Mouse (Mus musculus): ENCODE measurements around the gene Zfp865. TPM values are rescaled to one million over a fixed set of nuclear protein-coding genes. Genes with fewer than 3 reads are reported as not detected.
"Not testable (repeated sequence)": the region's sequence is repeated elsewhere in the genome, so short reads cannot be mapped to it uniquely, and the experiment has no call there.

The Zfp865 gene
- polyA plus RNA-seq, 1 experiment from 2014 or later: 5.1 TPM

DNA sequence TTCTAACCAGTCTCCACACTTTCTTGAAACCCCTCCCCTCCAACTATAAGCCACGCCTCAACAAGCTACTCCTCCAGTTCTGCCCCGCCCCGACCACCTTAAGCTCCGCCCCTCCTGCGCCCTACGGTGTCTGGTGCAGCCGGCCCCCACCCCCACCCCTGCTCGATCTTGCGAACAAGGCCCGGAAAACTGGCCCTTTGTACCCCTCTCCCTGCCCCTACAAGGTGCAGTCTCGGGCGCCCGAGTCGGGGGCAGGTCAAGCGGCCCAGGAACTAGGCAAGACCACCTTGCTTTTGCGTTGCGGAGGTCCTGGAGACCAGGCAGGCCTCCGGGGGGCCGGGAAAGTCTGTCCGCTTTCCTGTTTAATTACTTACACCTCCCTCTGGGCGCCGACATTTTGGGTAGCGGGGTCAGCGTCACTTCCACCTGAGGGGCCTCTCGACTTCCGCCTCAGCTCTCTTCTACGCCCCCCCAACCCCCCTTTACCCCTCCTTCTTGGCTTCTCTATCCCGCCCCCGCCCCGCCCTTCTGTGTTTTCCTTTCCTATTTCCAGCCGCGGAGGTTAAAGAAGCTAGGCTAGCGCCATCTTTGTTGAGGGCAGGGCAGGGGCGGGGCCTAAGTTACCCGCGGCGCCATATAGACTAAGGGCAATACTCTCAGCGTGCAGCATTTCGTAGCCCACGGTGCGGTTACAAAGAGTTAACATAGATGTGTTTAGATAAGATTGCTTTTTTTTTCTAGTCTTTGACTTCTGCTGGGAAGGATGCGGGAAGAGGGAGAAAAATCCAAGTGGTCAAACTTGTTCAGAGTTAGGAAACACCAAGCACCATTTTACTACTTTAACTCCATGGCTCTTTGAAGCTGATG is 5.7 kb upstream of the Zfp865 start, which contains the start of the genes Zfp524 and Fiz1:
Gene Zfp524 (plus strand): TSS at position 165 of the 867 bp plus-strand sequence.
Gene Fiz1 (minus strand): TSS at position 447 of the 867 bp plus-strand sequence.
- WGBS: under 1% methylated on average over 42 of the region's 42 CpGs
- Histone ChIP-seq H3K4me1 (ENCODE audit: control insufficient read depth, insufficient read depth, low read length) (no peaks in the 10 kb centered on the region), H3K27me3 (ENCODE audit: control insufficient read depth, insufficient read depth, low read length) (no peaks in the 10 kb centered on the region), H3K4me3 (ENCODE audit: low read depth, low read length) (peak within 1 kb of the TSS; percentile 65), H3K4me2 (peak within 1 kb of the TSS; percentile 54), H3K27ac (ENCODE audit: low read depth, low read length) (peak within 1 kb of the TSS; percentile 96), H3K36me3 (ENCODE audit: control insufficient read depth, insufficient read depth, low read length) (peaks cover 21% of the 10 kb centered on the region), H3K9ac (ENCODE audit: low read length) (peak within 1 kb of the TSS; percentile 89), H3K9me3 (ENCODE audit: control insufficient read depth, low read length) (no peaks in the 10 kb centered on the region)
- DNase-seq (ENCODE audit: low spot score, missing footprints) (peak; percentile 100), ATAC-seq (ENCODE audit: low FRiP score) (peak; percentile 81)

DNA sequence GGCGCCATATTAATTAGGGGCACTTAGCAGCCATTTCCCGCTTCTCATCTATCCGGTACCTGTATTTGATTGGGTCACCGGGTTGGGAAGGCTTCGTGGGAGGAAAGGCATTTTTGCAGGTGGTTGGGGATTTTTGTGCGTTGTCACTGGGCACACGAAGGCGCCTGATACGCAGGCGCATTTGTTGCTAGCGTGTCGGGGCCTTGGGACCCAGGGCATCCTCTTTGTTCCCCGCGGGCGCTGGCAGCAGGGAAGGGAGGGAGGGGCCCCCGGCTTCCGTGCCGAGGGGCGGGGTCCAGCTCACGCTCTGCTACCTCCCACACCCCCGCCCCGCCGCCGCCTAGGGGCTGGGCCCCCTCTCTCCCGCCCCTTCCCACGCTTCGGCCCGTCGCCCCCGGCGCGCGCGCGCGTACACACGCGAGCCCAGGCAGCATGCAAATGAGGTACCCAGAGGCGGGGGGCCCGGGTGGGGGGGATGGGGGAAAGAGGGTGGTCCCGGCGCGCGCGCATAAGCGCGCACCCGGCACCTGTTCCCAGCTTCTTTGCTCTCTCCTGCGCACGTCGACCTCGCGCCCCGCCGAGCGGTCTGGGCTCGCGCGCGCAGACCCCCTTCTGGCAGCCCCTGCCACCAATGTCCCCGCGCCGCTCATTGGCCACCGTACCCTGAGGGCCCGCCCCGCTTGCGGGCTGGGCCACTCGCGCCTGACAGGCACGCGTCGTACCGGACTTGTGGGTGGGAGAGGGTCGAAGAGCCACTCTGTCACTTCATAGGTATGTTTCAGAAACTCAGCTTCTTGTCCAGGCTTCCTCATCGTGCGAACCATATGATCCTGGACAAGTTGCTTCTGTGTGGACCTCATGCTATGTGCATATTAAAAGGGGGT is 4.8 kb upstream of the Zfp865 start, which contains the start of gene Gm44973:
Gene Gm44973 (plus strand): TSS at position 379 of the 884 bp plus-strand sequence.
- peak within 1 kb of the TSS; percentile 54 for H3K4me2 ChIP-seq
- H3K9me3 ChIP-seq (ENCODE audit: control insufficient read depth, low read length): no peaks in the 10 kb centered on the region
- peak; percentile 84 for ATAC-seq (ENCODE audit: low FRiP score)

DNA sequence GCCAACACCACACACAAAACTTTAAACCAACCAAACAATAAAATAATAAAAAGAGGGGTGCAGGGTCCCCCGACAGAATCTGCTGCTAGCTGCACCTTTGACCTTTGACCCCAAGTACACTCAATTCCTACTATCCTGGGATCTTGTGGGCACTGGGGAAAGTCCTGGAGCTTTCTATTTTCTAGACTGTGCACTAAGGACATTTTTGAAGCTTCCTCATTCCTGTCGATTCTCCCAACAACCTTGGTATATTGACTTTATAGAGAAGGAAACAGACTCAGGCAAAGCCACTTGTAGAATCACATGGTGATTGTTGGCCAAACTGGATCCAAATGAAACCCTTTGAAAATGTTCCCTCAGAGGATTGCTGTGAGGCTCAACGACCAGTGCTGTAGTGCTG is 4.1 kb upstream of the Zfp865 start:
- Histone ChIP-seq H3K4me1 (ENCODE audit: control insufficient read depth, insufficient read depth, low read length) (peaks cover 1% of the 10 kb centered on the region; the same call in 1 of the 2 replicates), H3K9ac (ENCODE audit: low read length) (peak overlapping the region; percentile 83; the same call in 1 of the 2 replicates), H3K4me3 (ENCODE audit: low read depth, low read length) (peak overlapping the region; percentile 65), H3K4me2 (peak overlapping the region; percentile 54), H3K27ac (ENCODE audit: low read depth, low read length) (peak overlapping the region; percentile 95), H3K27me3 (ENCODE audit: control insufficient read depth, insufficient read depth, low read length) (no peaks in the 10 kb centered on the region), H3K9me3 (ENCODE audit: control insufficient read depth, low read length) (no peaks in the 10 kb centered on the region), H3K36me3 (ENCODE audit: control insufficient read depth, insufficient read depth, low read length) (peaks cover 13% of the 10 kb centered on the region)
- ATAC-seq (ENCODE audit: low FRiP score) (no peak), DNase-seq (ENCODE audit: low spot score, missing footprints) (no peak)
- WGBS: 62% methylated on average over 3 of the region's 3 CpGs

More for the DNA sequence above, 4.8 kb upstream of the Zfp865 start, which contains the start of gene Gm44973:
- no peaks in the 10 kb centered on the region for H3K4me1 ChIP-seq (ENCODE audit: control insufficient read depth, insufficient read depth, low read length)
- peak; percentile 99 for DNase-seq (ENCODE audit: low spot score, missing footprints)
- WGBS: under 1% methylated on average over 50 of the region's 76 CpGs
- H3K36me3 ChIP-seq (ENCODE audit: control insufficient read depth, insufficient read depth, low read length): peaks cover 19% of the 10 kb centered on the region
- H3K9ac ChIP-seq (ENCODE audit: low read length): peak within 1 kb of the TSS; percentile 89
- H3K4me3 ChIP-seq (ENCODE audit: low read depth, low read length): peak within 1 kb of the TSS; percentile 65
- no peaks in the 10 kb centered on the region for H3K27me3 ChIP-seq (ENCODE audit: control insufficient read depth, insufficient read depth, low read length)
- peak within 1 kb of the TSS; percentile 96 for H3K27ac ChIP-seq (ENCODE audit: low read depth, low read length)

DNA sequence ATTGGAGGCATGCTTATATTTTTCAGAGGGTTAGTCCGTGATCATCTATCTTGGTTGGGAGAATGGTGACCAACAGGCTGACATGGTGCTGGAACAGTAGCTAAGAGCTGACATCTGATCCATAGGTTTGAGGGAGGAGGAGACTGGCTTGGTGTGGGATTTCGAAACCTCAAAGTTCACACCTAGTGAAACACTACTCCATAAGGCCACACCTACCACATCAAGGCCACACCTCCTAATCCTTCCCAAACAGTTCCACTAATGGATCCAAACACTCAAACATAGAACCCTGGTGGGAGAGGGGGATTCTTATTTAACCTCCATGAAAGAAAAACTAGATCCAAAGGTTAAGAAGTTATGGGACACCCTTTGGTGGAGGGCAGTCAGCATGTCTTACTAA is 3.3 kb upstream of the Zfp865 start:
- Histone ChIP-seq H3K27ac (ENCODE audit: low read depth, low read length) (no peak overlapping the region), H3K4me3 (ENCODE audit: low read depth, low read length) (no peak overlapping the region)
- ATAC-seq (ENCODE audit: low FRiP score): no peak

DNA sequence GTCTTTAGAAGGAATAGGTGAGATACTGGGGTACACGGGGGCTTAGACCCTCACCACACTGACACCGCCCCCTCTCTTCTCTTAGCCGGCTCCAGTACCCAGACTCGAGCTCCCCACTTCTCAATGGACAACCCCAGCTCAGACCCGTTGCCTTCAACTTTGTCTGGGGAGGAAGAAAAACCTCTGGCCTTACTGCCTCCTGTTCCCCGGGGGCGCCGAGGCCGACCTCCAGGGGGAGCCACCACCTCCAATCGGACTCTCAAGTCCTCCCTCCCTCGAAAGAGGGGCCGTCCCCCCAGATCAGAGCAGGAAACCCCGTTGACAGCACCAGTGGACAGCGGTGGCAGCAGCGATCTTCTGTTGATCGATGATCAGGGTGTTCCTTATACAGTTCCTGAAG is 2.8 kb upstream of the Zfp865 start:
- WGBS: 90% methylated on average over 16 of the region's 16 CpGs
- ATAC-seq (ENCODE audit: low FRiP score): no peak
- Histone ChIP-seq H3K36me3 (ENCODE audit: control insufficient read depth, insufficient read depth, low read length) (peaks cover 4% of the 10 kb centered on the region; the same call in 1 of the 2 replicates), H3K4me2 (no peak overlapping the region), H3K27me3 (ENCODE audit: control insufficient read depth, insufficient read depth, low read length) (no peaks in the 10 kb centered on the region), H3K4me3 (ENCODE audit: low read depth, low read length) (no peak overlapping the region), H3K4me1 (ENCODE audit: control insufficient read depth, insufficient read depth, low read length) (peaks cover 8% of the 10 kb centered on the region; the same call in 1 of the 2 replicates), H3K9me3 (ENCODE audit: control insufficient read depth, low read length) (no peaks in the 10 kb centered on the region), H3K27ac (ENCODE audit: low read depth, low read length) (no peak overlapping the region), H3K9ac (ENCODE audit: low read length) (no peak overlapping the region)
- no peak for DNase-seq (ENCODE audit: low spot score, missing footprints)

More for the DNA sequence above, 3.3 kb upstream of the Zfp865 start:
- H3K9ac ChIP-seq (ENCODE audit: low read length): no peak overlapping the region
- peaks cover 5% of the 10 kb centered on the region; the same call in 1 of the 2 replicates for H3K36me3 ChIP-seq (ENCODE audit: control insufficient read depth, insufficient read depth, low read length)
- peaks cover 8% of the 10 kb centered on the region; the same call in 1 of the 2 replicates for H3K4me1 ChIP-seq (ENCODE audit: control insufficient read depth, insufficient read depth, low read length)
- no peak for DNase-seq (ENCODE audit: low spot score, missing footprints)
- no peak overlapping the region for H3K4me2 ChIP-seq
- 97% methylated on average over 2 of the region's 2 CpGs for WGBS
- H3K9me3 ChIP-seq (ENCODE audit: control insufficient read depth, low read length): no peaks in the 10 kb centered on the region
- no peaks in the 10 kb centered on the region for H3K27me3 ChIP-seq (ENCODE audit: control insufficient read depth, insufficient read depth, low read length)

DNA sequence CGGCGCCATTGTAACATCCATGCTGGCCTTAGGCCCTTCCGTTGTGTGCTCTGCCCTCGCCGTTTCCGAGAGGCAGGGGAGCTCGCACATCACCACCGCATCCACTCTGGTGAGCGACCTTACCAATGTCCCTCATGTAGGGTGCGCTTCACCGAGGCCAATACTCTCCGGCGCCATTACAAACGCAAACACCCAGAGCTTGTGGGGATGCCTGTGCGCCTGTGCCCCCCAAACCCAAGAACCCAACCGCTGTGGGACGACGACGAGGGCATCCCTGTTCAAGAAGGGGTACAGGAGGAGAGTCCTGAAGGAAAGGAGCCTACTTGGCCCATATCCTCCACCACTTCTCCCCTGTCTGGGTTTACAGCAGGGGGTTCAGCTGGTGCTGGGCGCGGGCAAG is 2.2 kb upstream of the Zfp865 start:
- Histone ChIP-seq H3K27me3 (ENCODE audit: control insufficient read depth, insufficient read depth, low read length) (no peaks in the 10 kb centered on the region), H3K9ac (ENCODE audit: low read length) (no peak overlapping the region), H3K4me2 (no peak overlapping the region), H3K4me1 (ENCODE audit: control insufficient read depth, insufficient read depth, low read length) (peaks cover 8% of the 10 kb centered on the region; the same call in 1 of the 2 replicates), H3K36me3 (ENCODE audit: control insufficient read depth, insufficient read depth, low read length) (no peaks in the 10 kb centered on the region; the same call in 1 of the 2 replicates), H3K4me3 (ENCODE audit: low read depth, low read length) (no peak overlapping the region), H3K27ac (ENCODE audit: low read depth, low read length) (no peak overlapping the region), H3K9me3 (ENCODE audit: control insufficient read depth, low read length) (no peaks in the 10 kb centered on the region)
- DNase-seq (ENCODE audit: low spot score, missing footprints): no peak
- 95% methylated on average over 21 of the region's 21 CpGs for WGBS
- ATAC-seq (ENCODE audit: low FRiP score): no peak

DNA sequence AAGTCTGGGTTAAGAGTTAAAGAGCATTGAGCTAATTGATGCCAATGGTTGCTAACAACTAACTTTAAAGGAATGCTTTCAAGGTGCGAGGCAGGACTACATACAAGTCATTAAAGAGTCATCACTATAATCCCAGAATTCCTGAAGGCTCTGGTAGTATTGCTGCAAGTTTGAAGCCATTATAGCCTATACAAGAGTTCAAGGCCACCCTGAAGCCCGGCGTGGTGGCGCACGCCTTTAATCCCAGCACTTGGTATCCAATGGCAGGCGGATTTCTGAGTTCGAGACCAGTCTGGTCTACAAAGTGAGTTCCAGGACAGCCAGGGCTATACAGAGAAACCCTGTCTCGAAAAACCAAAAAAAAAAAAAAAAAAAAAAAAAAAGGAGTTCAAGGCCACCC is 600 bp upstream of the Zfp865 start:
- Histone ChIP-seq H3K4me2 (peak overlapping the region; percentile 83), H3K27ac (ENCODE audit: low read depth, low read length) (peak overlapping the region; percentile 60; the same call in 1 of the 2 replicates), H3K4me3 (ENCODE audit: low read depth, low read length) (peak overlapping the region; percentile 87), H3K9ac (ENCODE audit: low read length) (peak overlapping the region; percentile 98; the same call in 1 of the 2 replicates)
- ATAC-seq (ENCODE audit: low FRiP score); H3K27me3 ChIP-seq (ENCODE audit: control insufficient read depth, insufficient read depth, low read length); H3K9me3 ChIP-seq (ENCODE audit: control insufficient read depth, low read length); H3K4me1 ChIP-seq (ENCODE audit: control insufficient read depth, insufficient read depth, low read length); H3K36me3 ChIP-seq (ENCODE audit: control insufficient read depth, insufficient read depth, low read length): not testable (repeated sequence)
- DNase-seq (ENCODE audit: low spot score, missing footprints): peak; percentile 79
- WGBS: 37% methylated on average over 8 of the region's 8 CpGs

DNA sequence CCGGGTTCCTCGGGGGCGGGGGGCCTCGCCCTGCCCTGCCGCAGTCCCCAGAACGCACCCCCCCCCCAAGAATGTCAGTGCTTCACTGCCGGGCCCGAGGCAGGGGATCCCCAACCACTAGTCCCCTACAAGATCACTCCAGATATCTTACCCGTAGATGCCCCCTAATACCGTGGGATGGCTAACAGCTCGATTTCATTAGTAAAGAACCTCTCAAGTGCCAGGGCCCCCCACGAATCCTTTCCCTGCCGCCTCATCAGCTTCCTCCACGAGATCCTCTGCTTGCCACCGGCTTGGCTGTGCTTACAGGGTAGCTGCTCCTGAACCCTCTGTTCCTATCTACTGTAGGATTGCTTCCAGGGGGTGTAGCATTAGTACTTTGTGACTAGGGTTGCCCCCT is 509 bp downstream of the Zfp865 start:
- peak overlapping the region; percentile 98 for H3K9ac ChIP-seq (ENCODE audit: low read length)
- no peaks in the 10 kb centered on the region for H3K9me3 ChIP-seq (ENCODE audit: control insufficient read depth, low read length)
- peak overlapping the region; percentile 87 for H3K4me3 ChIP-seq (ENCODE audit: low read depth, low read length)
- DNase-seq (ENCODE audit: low spot score, missing footprints) (no peak), ATAC-seq (ENCODE audit: low FRiP score) (peak; percentile 5; the same call in 1 of the 2 replicates)
- 0% methylated on average over 15 of the region's 15 CpGs for WGBS
- H3K36me3 ChIP-seq (ENCODE audit: control insufficient read depth, insufficient read depth, low read length): no peaks in the 10 kb centered on the region; the same call in 1 of the 2 replicates
- peaks cover 8% of the 10 kb centered on the region; the same call in 1 of the 2 replicates for H3K4me1 ChIP-seq (ENCODE audit: control insufficient read depth, insufficient read depth, low read length)
- H3K27ac ChIP-seq (ENCODE audit: low read depth, low read length): peak overlapping the region; percentile 85
- no peaks in the 10 kb centered on the region for H3K27me3 ChIP-seq (ENCODE audit: control insufficient read depth, insufficient read depth, low read length)
- H3K4me2 ChIP-seq: peak overlapping the region; percentile 83
